Mouse (Mus musculus) intestine, embryonic 16.5 days (tissue): ENCODE results near the gene Cenpm. TPM values are rescaled to one million over a fixed set of nuclear protein-coding genes. Genes with fewer than 3 reads are reported as not detected.
A peak's percentile ranks its signal among the peaks of the same experiment; 100 is the strongest.

Experiments used
- ATAC-seq: fragments of 200-750 bp; cut with Nextera tagmentation; 2 replicates; pipeline ENCODE4 v1.8.0; 2017; ENCODE audit warnings: moderate TSS enrichment, moderate library complexity
- H3K27ac ChIP-seq: fragments of 300-500 bp; sonication (generic); 2 replicates; pipeline ENCODE4 v1.5.1; 2014; ENCODE audit warnings: mild to moderate bottlenecking, low read length
- H3K27me3 ChIP-seq: fragments of 300-500 bp; sonication (generic); replicated peaks from 2 replicates; pipeline ENCODE4 v1.6.1; 2014; ENCODE audit warnings: low read length, control low read depth, mixed read lengths; ENCODE audit not compliant: control insufficient read depth, insufficient read depth
- H3K36me3 ChIP-seq: fragments of 300-500 bp; sonication (generic); 2 replicates; pipeline ENCODE4 v1.6.1; 2014; ENCODE audit warnings: low read length, control low read depth; ENCODE audit not compliant: control insufficient read depth, insufficient read depth
- H3K4me1 ChIP-seq: fragments of 300-500 bp; sonication (generic); 2 replicates; pipeline ENCODE4 v1.6.1; 2014; ENCODE audit warnings: low read length, control low read depth, mixed read lengths; ENCODE audit not compliant: control insufficient read depth, insufficient read depth
- H3K4me2 ChIP-seq: fragments of 300-500 bp; sonication (generic); 2 replicates; pipeline ENCODE4 v1.6.1; 2014; ENCODE audit warnings: low read depth, low read length, control low read depth
- H3K4me3 ChIP-seq: fragments of 300-500 bp; sonication (generic); 2 replicates; pipeline ENCODE4 v1.5.1; 2014; ENCODE audit warnings: mild to moderate bottlenecking, low read length
- H3K9ac ChIP-seq: fragments of 300-500 bp; sonication (generic); 2 replicates; pipeline ENCODE4 v1.6.1; 2014; ENCODE audit warnings: low read depth, low read length
- H3K9me3 ChIP-seq: fragments of 300-500 bp; sonication (generic); 2 replicates; pipeline ENCODE4 v1.6.1; 2016; ENCODE audit warnings: low read length, control low read depth; ENCODE audit not compliant: control insufficient read depth
- WGBS: fragments of 180-500 bp; shearing (Covaris S2); extraction: QIAGEN DNeasy Blood & Tissue Kit; methylation state at CpG from one replicate; pipeline ENCODE4 v1.1.7; 2014; 5-methylcytosine and 5-hydroxymethylcytosine counted together
- polyA plus RNA-seq: library from polyadenylated mRNA; unstranded; fragments of >200 nt; fragmentation: Nextera tagmentation; extraction: Ambion mirVana; gene quantifications from 2 replicates; pipeline ENCODE4 v1.2.1, GENCODE M21; 2015

The Cenpm gene
- polyA plus RNA-seq, 1 experiment from 2014 or later: 43.6 TPM

- H3K27ac ChIP-seq: no peak overlapping the region
- peak overlapping the region; percentile 48 for H3K9ac ChIP-seq
- H3K4me3 ChIP-seq: peak overlapping the region; percentile 49
- peaks cover 12% of the 10 kb centered on the region for H3K4me1 ChIP-seq
- H3K9me3 ChIP-seq: no peaks in the 10 kb centered on the region
- H3K4me2 ChIP-seq: peak overlapping the region; percentile 90
- ATAC-seq: peak; percentile 49
- WGBS: under 1% methylated on average over 100 of the region's 112 CpGs
- no peaks in the 10 kb centered on the region for H3K36me3 ChIP-seq
- peaks cover 85% of the 10 kb centered on the region for H3K27me3 ChIP-seq
These were observed 32.4 kb downstream of the Cenpm start for GRCm38 (mm10) chr15:82211911-82212751.

GRCm38 (mm10) chr15:82211281-82211680, 33.3 kb downstream of the Cenpm start:
- WGBS: 2% methylated on average over 10 of the region's 11 CpGs
- H3K4me3 ChIP-seq: no peak overlapping the region
- no peaks in the 10 kb centered on the region for H3K36me3 ChIP-seq
- H3K4me2 ChIP-seq: no peak overlapping the region
- no peak for ATAC-seq
- no peak overlapping the region for H3K27ac ChIP-seq
- no peaks in the 10 kb centered on the region for H3K9me3 ChIP-seq
- H3K9ac ChIP-seq: no peak overlapping the region
- H3K4me1 ChIP-seq: peaks cover 16% of the 10 kb centered on the region
- peaks cover 86% of the 10 kb centered on the region for H3K27me3 ChIP-seq

DNA sequence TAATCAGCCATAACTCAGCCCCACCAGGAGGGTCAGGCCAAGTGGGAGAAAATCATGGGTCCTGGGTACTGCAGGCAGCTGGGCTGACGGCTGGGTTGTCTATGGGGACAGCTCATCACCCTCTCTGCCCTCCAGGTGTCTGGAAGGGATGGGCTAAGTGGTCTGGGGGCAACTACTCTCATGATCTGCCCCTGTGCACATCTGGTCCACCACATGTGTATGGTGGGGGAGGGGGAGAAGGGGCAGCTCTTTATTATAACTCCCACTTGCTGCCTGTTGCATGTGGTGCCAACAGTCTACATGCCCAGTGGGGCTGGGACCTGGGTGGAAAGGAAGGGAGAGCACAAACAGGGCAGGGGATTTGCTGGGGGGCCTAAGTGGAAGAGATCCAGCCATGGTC, 33.7 kb downstream of the Cenpm start:
- ATAC-seq: no peak
- peaks cover 84% of the 10 kb centered on the region for H3K27me3 ChIP-seq
- 0 out of 2 replicates have a peak, but pooled peaks cover 3% of the 10 kb centered on the region for H3K36me3 ChIP-seq
- peaks cover 21% of the 10 kb centered on the region for H3K4me1 ChIP-seq
- no peak overlapping the region for H3K4me2 ChIP-seq
- 44% methylated on average over 1 of the region's 1 CpGs for WGBS
- H3K4me3 ChIP-seq: no peak overlapping the region
- no peak overlapping the region for H3K9ac ChIP-seq
- H3K9me3 ChIP-seq: no peaks in the 10 kb centered on the region
- H3K27ac ChIP-seq: no peak overlapping the region

- H3K9me3 ChIP-seq: no peaks in the 10 kb centered on the region
- no peak overlapping the region for H3K27ac ChIP-seq
- no peak overlapping the region for H3K9ac ChIP-seq
- ATAC-seq: no peak
- H3K4me1 ChIP-seq: peaks cover 21% of the 10 kb centered on the region
- WGBS: 81% methylated on average over 13 of the region's 13 CpGs
- peaks cover 75% of the 10 kb centered on the region for H3K27me3 ChIP-seq
- H3K4me3 ChIP-seq: no peak overlapping the region
- no peak overlapping the region for H3K4me2 ChIP-seq
- H3K36me3 ChIP-seq: 0 out of 2 replicates have a peak, but pooled peaks cover 3% of the 10 kb centered on the region
These were observed 35.1 kb downstream of the Cenpm start for GRCm38 (mm10) chr15:82209295-82210050.

GRCm38 (mm10) chr15:82208307-82208706, 36.2 kb downstream of the Cenpm start:
- 83% methylated on average over 8 of the region's 8 CpGs for WGBS
- Histone ChIP-seq H3K27me3 (peaks cover 68% of the 10 kb centered on the region), H3K9me3 (no peaks in the 10 kb centered on the region), H3K4me3 (no peak overlapping the region), H3K4me1 (peaks cover 21% of the 10 kb centered on the region), H3K27ac (no peak overlapping the region), H3K36me3 (0 out of 2 replicates have a peak, but pooled peaks cover 7% of the 10 kb centered on the region), H3K4me2 (no peak overlapping the region), H3K9ac (no peak overlapping the region)
- no peak for ATAC-seq

DNA sequence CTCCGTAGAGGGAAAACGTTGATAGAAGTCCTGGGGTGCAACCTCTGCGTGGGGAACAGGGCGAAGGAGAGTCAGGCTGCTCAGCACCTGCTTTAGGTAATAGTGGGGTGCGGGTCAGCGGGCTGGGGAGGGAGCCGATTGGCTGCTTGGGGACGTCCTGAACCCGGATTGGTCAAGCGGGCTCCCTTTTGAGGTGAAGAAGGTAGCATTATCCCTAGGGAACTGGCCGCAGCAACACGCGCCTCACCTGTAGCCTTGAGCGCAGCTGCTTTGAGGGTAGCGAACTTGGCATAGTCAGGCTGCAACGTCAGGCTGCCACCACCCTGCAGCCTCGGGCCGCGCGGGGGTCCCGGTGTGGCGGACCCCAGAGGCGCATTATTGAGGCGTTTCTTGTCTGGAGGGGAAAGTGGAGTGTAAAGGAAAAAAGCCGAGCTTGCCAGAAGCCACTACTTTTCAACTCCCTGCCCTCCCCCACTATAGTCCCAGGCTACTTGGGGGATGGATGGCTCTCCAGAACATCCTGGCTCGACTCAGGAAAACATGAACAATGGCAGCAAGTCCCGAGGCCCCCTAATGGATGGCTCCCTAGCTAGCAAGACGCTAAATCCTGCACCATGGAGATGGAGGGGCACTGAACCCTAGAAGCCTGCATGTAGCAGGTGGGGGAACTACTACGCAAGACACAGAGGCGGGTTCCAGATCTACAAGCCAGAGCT, 36.9 kb downstream of the Cenpm start:
- ATAC-seq: no peak
- H3K4me2 ChIP-seq: no peak overlapping the region
- no peak overlapping the region for H3K27ac ChIP-seq
- 31% methylated on average over 30 of the region's 30 CpGs for WGBS
- H3K27me3 ChIP-seq: peaks cover 61% of the 10 kb centered on the region
- no peaks in the 10 kb centered on the region for H3K9me3 ChIP-seq
- H3K36me3 ChIP-seq: 0 out of 2 replicates have a peak, but pooled peaks cover 13% of the 10 kb centered on the region
- no peak overlapping the region for H3K4me3 ChIP-seq
- H3K9ac ChIP-seq: no peak overlapping the region
- peaks cover 20% of the 10 kb centered on the region for H3K4me1 ChIP-seq

GRCm38 (mm10) chr15:82207105-82207459, 37.5 kb downstream of the Cenpm start:
- no peak overlapping the region for H3K27ac ChIP-seq
- 26% methylated on average over 34 of the region's 34 CpGs for WGBS
- H3K36me3 ChIP-seq: peaks cover 16% of the 10 kb centered on the region; the same call in 1 of the 2 replicates
- no peak overlapping the region for H3K4me2 ChIP-seq
- H3K9me3 ChIP-seq: no peaks in the 10 kb centered on the region
- H3K9ac ChIP-seq: no peak overlapping the region
- peaks cover 14% of the 10 kb centered on the region for H3K4me1 ChIP-seq
- H3K4me3 ChIP-seq: no peak overlapping the region
- no peak for ATAC-seq
- H3K27me3 ChIP-seq: peaks cover 55% of the 10 kb centered on the region

DNA sequence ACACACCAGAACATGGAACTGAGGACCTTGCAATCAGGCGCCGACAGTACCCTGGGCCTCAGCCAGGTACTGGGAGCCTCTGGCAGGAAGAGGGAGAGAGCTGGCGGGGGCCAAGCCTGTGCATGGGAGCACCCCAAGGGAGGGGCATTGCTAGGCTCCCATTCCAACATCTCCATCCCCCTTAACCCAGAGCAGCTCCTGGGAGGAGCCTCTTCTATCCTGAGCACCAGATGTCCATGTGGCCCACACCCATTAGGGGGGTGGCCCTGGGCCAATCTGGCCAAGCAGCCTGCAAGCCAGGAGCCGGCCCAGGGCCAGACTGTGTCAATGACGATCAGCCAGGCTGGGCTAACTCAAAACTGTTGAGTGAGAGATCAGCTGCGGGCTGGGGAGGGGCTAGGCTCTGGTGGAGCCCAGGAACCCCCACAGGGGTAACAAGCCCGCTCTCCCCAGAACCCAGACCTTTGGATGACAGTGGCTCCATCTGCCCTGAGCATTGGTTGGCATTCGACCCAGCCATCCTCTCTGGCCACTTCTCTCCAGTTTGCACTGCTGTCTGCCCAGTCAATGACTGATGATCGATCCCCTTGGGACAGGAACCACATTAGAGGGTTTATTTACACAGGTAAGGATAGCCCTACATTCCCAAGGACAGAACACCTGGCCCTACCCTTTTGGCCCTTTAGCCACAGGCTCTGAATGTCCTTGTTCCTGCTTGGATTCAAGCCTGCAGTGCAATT, 38.0 kb downstream of the Cenpm start:
- no peaks in the 10 kb centered on the region for H3K9me3 ChIP-seq
- H3K27me3 ChIP-seq: peaks cover 50% of the 10 kb centered on the region
- H3K4me2 ChIP-seq: no peak overlapping the region
- peak; percentile 55 for ATAC-seq
- no peak overlapping the region for H3K4me3 ChIP-seq
- 61% methylated on average over 9 of the region's 9 CpGs for WGBS
- peaks cover 9% of the 10 kb centered on the region for H3K4me1 ChIP-seq
- H3K9ac ChIP-seq: no peak overlapping the region
- H3K27ac ChIP-seq: no peak overlapping the region
- peaks cover 16% of the 10 kb centered on the region; the same call in 1 of the 2 replicates for H3K36me3 ChIP-seq
